Comparison of ENCODE assay signal across 8 mouse cellular contexts in the genomic region with DNA sequence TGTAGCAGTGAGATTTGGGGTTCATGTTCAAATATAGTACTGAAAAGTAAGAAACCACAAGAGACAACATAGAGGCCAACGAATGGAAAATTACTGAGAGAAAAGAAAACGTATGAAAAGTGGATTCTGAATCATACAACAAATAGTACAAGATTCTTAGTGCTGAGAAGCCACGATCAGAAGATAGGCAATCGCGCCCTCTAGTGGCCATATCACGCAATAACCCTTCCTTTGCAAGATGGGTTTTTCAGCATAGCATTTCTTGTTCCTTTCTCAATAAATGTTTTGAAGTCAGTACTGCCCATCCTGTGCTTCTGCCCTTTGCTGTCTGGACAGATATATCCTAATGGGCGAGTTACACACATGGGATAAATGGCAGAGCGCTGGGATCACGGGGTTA. TPM values are rescaled to one million over a fixed set of nuclear protein-coding genes. Genes with fewer than 3 reads are reported as not detected.
DNase-seq lines count a peak whose midpoint lies in the region; ATAC-seq and TF ChIP-seq lines count a peak whose summit lies in the region.

No protein-coding gene starts in this region.

- dilution Hi-C loops in CH12.LX (cut with MboI; ENCODE audit: extremely low pct_ligation_motif_present, extremely low pct_unique_long_range_greater_than_20kb, low sequenced_read_pairs): no loop called here

- DNase-seq in heart, adult 8-10 months (ENCODE audit: low spot score): peak; percentile 4
- DNase-seq in heart, embryonic 10.5 days (ENCODE audit: low spot score): no peak
- peak; percentile 54 for DNase-seq in CH12.LX (ENCODE audit: extremely low read depth)
- peak; percentile 67 for DNase-seq in brain, adult 2 months (ENCODE audit: low read depth, low spot score)
- DNase-seq in forebrain, postnatal 0 days: peak; percentile 71
- peak; percentile 15 for DNase-seq in layer of hippocampus, adult 9-10 months (ENCODE audit: low spot score)
- DNase-seq in lung, postnatal 36 days: peak; percentile 51
- DNase-seq in thymus, postnatal 36 days: peak; percentile 3 to 16

- no peaks in the 10 kb centered on the region for H3K79me2 ChIP-seq in CH12.LX (replicated peaks; ENCODE audit: control insufficient read depth, extremely low read depth, insufficient read depth, poor library complexity, severe bottlenecking)

- TF ChIP-seq RAD21 in CH12.LX (IDR thresholded peaks at IDR 0.05; ENCODE audit: low read depth, low read length): peak; percentile 84

- H3K9me3 ChIP-seq in heart, embryonic 10.5 days: no peaks in the 10 kb centered on the region
- H3K9me3 ChIP-seq in CH12.LX (replicated peaks; ENCODE audit: low read length): no peaks in the 10 kb centered on the region
- no peaks in the 10 kb centered on the region for H3K9me3 ChIP-seq in forebrain, postnatal 0 days (ENCODE audit: low read length)

- H3K4me3 ChIP-seq in heart, embryonic 10.5 days: no peak overlapping the region
- no peak overlapping the region for H3K4me3 ChIP-seq in CH12.LX (replicated peaks in 1 of 3; ENCODE audit: low read depth in 2 of 3, low read length in 2 of 3, poor library complexity in 1 of 3)
- H3K4me3 ChIP-seq in forebrain, postnatal 0 days (ENCODE audit: low read depth, low read length): no peak overlapping the region

- in situ Hi-C loops in CH12.LX (cut with MboI; ENCODE audit: low pct_ligation_motif_present, low pct_unique_long_range_greater_than_20kb, low sequenced_read_pairs): loop anchor here (25.0 kb wide), 1 partner anchor 193 kb away; no protein-coding TSS in a partner anchor

- TF ChIP-seq EP300 in CH12.LX (IDR thresholded peaks at IDR 0.05; ENCODE audit: low read length): no peak

- ATAC-seq in forebrain, postnatal 0 days: peak; percentile 47; the same call in 1 of the 2 replicates

- no peak overlapping the region for H3K9ac ChIP-seq in CH12.LX (ENCODE audit: insufficient read depth, low read depth)
- no peak overlapping the region for H3K9ac ChIP-seq in forebrain, postnatal 0 days

- H3K4me1 ChIP-seq in heart, embryonic 10.5 days: no peaks in the 10 kb centered on the region
- H3K4me1 ChIP-seq in CH12.LX (ENCODE audit: control insufficient read depth in 1 of 2, insufficient read depth in 2 of 2): no peaks in the 10 kb centered on the region
- no peaks in the 10 kb centered on the region for H3K4me1 ChIP-seq in forebrain, postnatal 0 days (ENCODE audit: insufficient read depth)

- no peak overlapping the region for H3K27ac ChIP-seq in heart, embryonic 10.5 days
- no peak overlapping the region for H3K27ac ChIP-seq in CH12.LX (ENCODE audit: insufficient read depth, low read depth)
- no peak overlapping the region for H3K27ac ChIP-seq in forebrain, postnatal 0 days (ENCODE audit: low read depth, low read length)

- no peaks in the 10 kb centered on the region for H3K27me3 ChIP-seq in heart, embryonic 10.5 days (ENCODE audit: insufficient read depth, poor library complexity, severe bottlenecking)
- peaks cover 39% of the 10 kb centered on the region for H3K27me3 ChIP-seq in CH12.LX (replicated peaks)
- H3K27me3 ChIP-seq in forebrain, postnatal 0 days (ENCODE audit: insufficient read depth, low read length): no peaks in the 10 kb centered on the region

- H3K36me3 ChIP-seq in heart, embryonic 10.5 days: no peaks in the 10 kb centered on the region
- H3K36me3 ChIP-seq in CH12.LX (replicated peaks in 1 of 2; ENCODE audit: control insufficient read depth in 1 of 2, insufficient read depth in 1 of 2, low read length in 1 of 2): no peaks in the 10 kb centered on the region
- no peaks in the 10 kb centered on the region for H3K36me3 ChIP-seq in forebrain, postnatal 0 days (ENCODE audit: insufficient read depth)

- no peak overlapping the region for H3K4me2 ChIP-seq in CH12.LX (ENCODE audit: insufficient read depth, low read depth, poor library complexity, severe bottlenecking)
- H3K4me2 ChIP-seq in forebrain, postnatal 0 days (ENCODE audit: low read depth): no peak overlapping the region

- TF ChIP-seq CTCF in CH12.LX (conservative IDR thresholded peaks at IDR 0.05 in 1 of 2, IDR thresholded peaks at IDR 0.05 in 1 of 2; ENCODE audit: low read depth in 2 of 2, low read length in 2 of 2): peak; percentile 80 to 92
- TF ChIP-seq CTCF in forebrain, postnatal 0 days (IDR thresholded peaks at IDR 0.05; ENCODE audit: low read depth): peak; percentile 86

- 8% methylated on average over 9 of the region's 9 CpGs for WGBS in heart, embryonic 10.5 days
- 4% methylated on average over 9 of the region's 9 CpGs for WGBS in forebrain, postnatal 0 days

- no peak for TF ChIP-seq POLR2A in CH12.LX (IDR thresholded peaks at IDR 0.05; ENCODE audit: low read depth, low read length)

TF ChIP-seq in CH12.LX, 34 proteins besides CTCF, POLR2A, EP300 and RAD21:
- peak; percentile 78 for TF ChIP-seq SMC3 (IDR thresholded peaks at IDR 0.05; ENCODE audit: low read depth, low read length)
- no peak for TF ChIP-seq MAZ (IDR thresholded peaks at IDR 0.05; ENCODE audit: low read depth, low read length)

RNA-seq across cellular contexts. Expression of gene Fam90a1a, which starts 3.2 kb away (rescaled TPM):
- total RNA-seq in heart, adult 8-10 months (2022): not detected
- not detected in 2 replicates for polyA plus RNA-seq in heart, embryonic 10.5 days (2016; fragmentation: Nextera tagmentation; extraction: Ambion mirVana)
- not detected in 2 replicates for total RNA-seq in CH12.LX (2012; rRNA removed)
- total RNA-seq in CH12.LX (2014; rRNA removed): not detected in 2 replicates
- polyA plus RNA-seq in CH12.LX (2012; ENCODE audit: insufficient read length, low read depth): not detected in 2 replicates
- not detected in 2 replicates for total RNA-seq in forebrain, postnatal 0 days (2014; rRNA removed)
- not detected in 2 replicates for polyA plus RNA-seq in forebrain, postnatal 0 days (2015; fragmentation: Nextera tagmentation; extraction: Ambion mirVana)

RNA-seq across cellular contexts. Expression of gene Defb13, which starts 8.8 kb away (rescaled TPM):
- total RNA-seq in heart, adult 8-10 months (2022): not detected
- not detected in 2 replicates for polyA plus RNA-seq in heart, embryonic 10.5 days (2016; fragmentation: Nextera tagmentation; extraction: Ambion mirVana)
- total RNA-seq in CH12.LX (2012; rRNA removed): not detected in 2 replicates
- total RNA-seq in CH12.LX (2014; rRNA removed): not detected in 2 replicates
- not detected in 2 replicates for polyA plus RNA-seq in CH12.LX (2012; ENCODE audit: insufficient read length, low read depth)
- total RNA-seq in forebrain, postnatal 0 days (2014; rRNA removed): not detected in 2 replicates
- polyA plus RNA-seq in forebrain, postnatal 0 days (2015; fragmentation: Nextera tagmentation; extraction: Ambion mirVana): not detected in 2 replicates

RNA-seq across cellular contexts. Expression of gene Ccdc70, which starts 14.3 kb away (rescaled TPM):
- total RNA-seq in heart, adult 8-10 months (2022): not detected
- polyA plus RNA-seq in heart, embryonic 10.5 days (2016; fragmentation: Nextera tagmentation; extraction: Ambion mirVana): not detected in 2 replicates
- not detected in 2 replicates for total RNA-seq in CH12.LX (2012; rRNA removed)
- total RNA-seq in CH12.LX (2014; rRNA removed): not detected in 2 replicates
- polyA plus RNA-seq in CH12.LX (2012; ENCODE audit: insufficient read length, low read depth): not detected in 2 replicates
- not detected in 2 replicates for total RNA-seq in forebrain, postnatal 0 days (2014; rRNA removed)
- polyA plus RNA-seq in forebrain, postnatal 0 days (2015; fragmentation: Nextera tagmentation; extraction: Ambion mirVana): not detected in 2 replicates

RNA-seq across cellular contexts. Expression of gene Defb35, which starts 17.2 kb away (rescaled TPM):
- total RNA-seq in heart, adult 8-10 months (2022): not detected
- polyA plus RNA-seq in heart, embryonic 10.5 days (2016; fragmentation: Nextera tagmentation; extraction: Ambion mirVana): not detected in 2 replicates
- total RNA-seq in CH12.LX (2012; rRNA removed): not detected in 2 replicates
- total RNA-seq in CH12.LX (2014; rRNA removed): not detected in 2 replicates
- polyA plus RNA-seq in CH12.LX (2012; ENCODE audit: insufficient read length, low read depth): not detected in 2 replicates
- not detected in 2 replicates for total RNA-seq in forebrain, postnatal 0 days (2014; rRNA removed)
- polyA plus RNA-seq in forebrain, postnatal 0 days (2015; fragmentation: Nextera tagmentation; extraction: Ambion mirVana): not detected in 2 replicates

RNA-seq across cellular contexts. Expression of gene Defb15, which starts 22.8 kb away (rescaled TPM):
- total RNA-seq in heart, adult 8-10 months (2022): not detected
- polyA plus RNA-seq in heart, embryonic 10.5 days (2016; fragmentation: Nextera tagmentation; extraction: Ambion mirVana): not detected in 2 replicates
- total RNA-seq in CH12.LX (2012; rRNA removed) (not detected in 2 replicates), CH12.LX (2014; rRNA removed) (not detected in 2 replicates)
- polyA plus RNA-seq in CH12.LX (2012; ENCODE audit: insufficient read length, low read depth): not detected in 2 replicates
- total RNA-seq in forebrain, postnatal 0 days (2014; rRNA removed): not detected in 2 replicates
- polyA plus RNA-seq in forebrain, postnatal 0 days (2015; fragmentation: Nextera tagmentation; extraction: Ambion mirVana): not detected in 2 replicates
